Mouse (Mus musculus) hindbrain, embryonic 14.5 days (tissue): ENCODE measurements around the gene Rgs3. TPM values are rescaled to one million over a fixed set of nuclear protein-coding genes. Genes with fewer than 3 reads are reported as not detected.

Experiments
- ATAC-seq: fragments of 200-750 bp; cut with Nextera tagmentation; 2 replicates; pipeline ENCODE4 v1.8.0; 2017; ENCODE audit warnings: moderate number of reproducible peaks, mild to moderate bottlenecking, moderate TSS enrichment, moderate library complexity; ENCODE audit not compliant: low FRiP score
- DNase-seq: peaks from one replicate; pipeline ENCODE4 v3.0.0-alpha.2; 2015; ENCODE audit warnings: low spot score
- H3K27ac ChIP-seq: fragments of 300-500 bp; sonication (generic); 2 replicates; pipeline ENCODE4 v1.5.1; 2014; ENCODE audit warnings: mild to moderate bottlenecking, moderate library complexity
- H3K27me3 ChIP-seq: fragments of 300-500 bp; sonication (generic); 2 replicates; pipeline ENCODE4 v1.6.1; 2014; ENCODE audit warnings: mild to moderate bottlenecking, low read length, mixed read lengths; ENCODE audit not compliant: control insufficient read depth, insufficient read depth
- H3K36me3 ChIP-seq: fragments of 300-500 bp; sonication (generic); replicated peaks from 2 replicates; pipeline ENCODE4 v1.6.1; 2014; ENCODE audit not compliant: control insufficient read depth, insufficient read depth
- H3K4me1 ChIP-seq: fragments of 300-500 bp; sonication (generic); replicated peaks from 2 replicates; pipeline ENCODE4 v1.6.1; 2014; ENCODE audit warnings: antibody characterized with exemption, low read length, mixed read lengths; ENCODE audit not compliant: control insufficient read depth, insufficient read depth
- H3K4me2 ChIP-seq: fragments of 300-500 bp; sonication (generic); replicated peaks from 2 replicates; pipeline ENCODE4 v1.6.1; 2014; ENCODE audit warnings: mild to moderate bottlenecking, moderate library complexity
- H3K4me3 ChIP-seq: fragments of 300-500 bp; sonication (generic); replicated peaks from 2 replicates; pipeline ENCODE4 v1.5.1; 2014; ENCODE audit warnings: mild to moderate bottlenecking, low read length
- H3K9ac ChIP-seq: fragments of 300-500 bp; sonication (generic); 2 replicates; pipeline ENCODE4 v1.6.1; 2014
- H3K9me3 ChIP-seq: fragments of 300-500 bp; sonication (generic); 2 replicates; pipeline ENCODE4 v1.6.1; 2016; ENCODE audit warnings: low read length; ENCODE audit not compliant: control insufficient read depth
- WGBS: fragments of 180-500 bp; shearing (Covaris S2); extraction: QIAGEN DNeasy Blood & Tissue Kit; methylation state at CpG from one replicate; pipeline ENCODE4 v1.1.7; 2014; 5-methylcytosine and 5-hydroxymethylcytosine counted together
- polyA plus RNA-seq: library from polyadenylated mRNA; unstranded; fragments of >200 nt; fragmentation: Nextera tagmentation; extraction: Ambion mirVana; gene quantifications from 2 replicates; pipeline ENCODE4 v1.2.1, GENCODE M21; 2014

Gene Rgs3
- polyA plus RNA-seq, 1 experiment from 2014 or later: 42.9 TPM

DNA sequence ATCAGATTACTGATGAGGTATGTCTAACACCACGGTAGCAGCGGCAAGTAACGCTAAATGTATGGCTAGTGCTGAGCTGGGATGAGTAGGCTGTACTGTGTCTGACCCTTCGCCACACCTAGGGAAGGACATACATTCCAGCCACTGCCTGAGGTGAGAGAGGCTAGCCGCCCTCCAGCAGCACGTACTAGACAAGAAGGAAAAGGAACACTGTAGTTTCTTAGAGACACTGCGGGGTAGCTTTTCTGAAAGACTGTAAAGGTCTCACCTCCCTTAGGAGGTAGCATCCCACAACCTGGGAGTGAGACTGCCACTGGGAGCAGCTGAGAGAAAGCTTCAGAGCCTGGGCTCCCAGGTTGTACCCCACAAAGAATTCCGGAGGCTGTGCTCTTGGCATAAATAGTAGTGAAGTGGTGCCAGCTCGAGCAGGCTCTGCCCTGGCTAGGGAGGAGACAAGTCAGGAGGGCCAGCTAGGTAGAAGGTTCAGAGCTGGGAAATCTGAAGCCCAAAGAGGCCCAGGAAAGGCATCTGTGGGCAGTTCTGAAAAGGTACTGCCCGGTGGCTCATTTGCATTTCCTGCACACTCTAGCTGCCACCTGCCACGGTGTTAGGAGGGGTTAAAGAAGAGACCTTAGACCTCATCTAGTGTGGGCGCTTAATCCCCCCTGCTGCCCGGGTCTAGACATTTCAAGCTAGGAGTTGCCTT, 41.1 kb upstream of the Rgs3 start:
- Histone ChIP-seq H3K9ac (peak overlapping the region; percentile 69), H3K36me3 (peaks cover 12% of the 10 kb centered on the region), H3K27me3 (no peaks in the 10 kb centered on the region), H3K4me2 (peak overlapping the region; percentile 58), H3K9me3 (no peaks in the 10 kb centered on the region), H3K27ac (peak overlapping the region; percentile 75; the same call in 1 of the 2 replicates), H3K4me3 (peak overlapping the region; percentile 70), H3K4me1 (peaks cover 18% of the 10 kb centered on the region)
- DNase-seq: no peak
- no peak for ATAC-seq
- 60% methylated on average over 13 of the region's 13 CpGs for WGBS

DNA sequence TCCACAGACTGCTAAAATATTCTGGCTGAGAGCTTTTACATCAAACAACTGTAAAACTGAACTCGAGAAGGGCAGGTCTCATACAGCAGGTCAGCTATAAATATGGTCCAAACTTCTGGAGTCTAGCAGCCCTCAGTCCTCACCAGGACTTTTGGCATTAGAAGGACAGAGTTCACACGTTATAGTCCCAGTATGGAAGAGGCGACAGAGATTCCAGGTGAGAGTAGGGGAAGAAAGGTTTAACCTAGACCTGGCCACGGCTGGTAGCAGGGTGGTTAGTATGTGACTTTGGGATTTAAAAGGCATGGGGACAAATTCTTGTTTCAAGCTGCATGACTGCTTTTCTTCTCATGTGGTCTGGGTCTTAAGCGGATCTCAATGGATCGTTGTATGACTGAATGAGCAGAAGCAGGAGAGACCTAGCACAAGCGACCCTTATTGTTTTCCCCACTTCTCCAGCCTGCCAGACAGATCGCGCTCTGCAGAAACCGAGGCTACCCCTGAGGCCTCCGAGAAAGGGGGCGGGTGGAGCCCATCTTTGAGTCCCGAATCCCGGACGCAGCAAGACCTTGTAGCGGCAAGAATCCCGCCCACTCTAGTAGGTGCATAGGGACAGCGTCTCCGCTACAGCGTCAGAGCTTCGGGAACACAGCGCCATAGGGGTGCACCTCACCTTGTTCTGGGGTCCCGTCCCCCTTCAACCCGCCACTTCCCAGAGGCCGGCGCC, 40.4 kb upstream of the Rgs3 start:
- peak; percentile 82 for ATAC-seq
- peak overlapping the region; percentile 69 for H3K9ac ChIP-seq
- no peaks in the 10 kb centered on the region for H3K9me3 ChIP-seq
- H3K4me3 ChIP-seq: peak overlapping the region; percentile 70
- H3K36me3 ChIP-seq: 0 out of 2 replicates have a peak, but pooled peaks cover 7% of the 10 kb centered on the region
- H3K27me3 ChIP-seq: no peaks in the 10 kb centered on the region
- H3K4me2 ChIP-seq: peak overlapping the region; percentile 58
- H3K4me1 ChIP-seq: peaks cover 23% of the 10 kb centered on the region
- no peak for DNase-seq
- peak overlapping the region; percentile 75 for H3K27ac ChIP-seq
- WGBS: 4% methylated on average over 26 of the region's 26 CpGs

DNA sequence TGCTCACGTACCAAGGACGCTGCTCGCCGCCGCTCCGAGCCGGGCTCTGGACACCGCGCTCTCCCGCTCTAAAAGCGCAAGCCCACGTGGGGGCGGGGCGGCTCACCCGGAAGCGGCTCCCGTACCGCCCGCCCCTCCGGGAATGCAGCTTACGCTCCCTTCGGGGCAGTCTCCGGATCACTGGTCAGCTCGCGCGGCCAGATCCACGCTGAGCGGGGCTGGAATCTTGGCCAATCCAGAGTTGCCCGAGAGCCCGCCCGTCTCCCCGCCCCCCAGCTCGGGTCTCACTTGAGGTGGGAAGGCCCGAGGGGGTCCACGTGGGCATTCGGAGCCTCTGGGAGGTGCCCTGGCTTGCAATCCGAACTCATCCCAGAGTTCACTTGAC, 39.8 kb upstream of the Rgs3 start, which contains the start of gene Alad:
Gene Alad (minus strand): TSS at position 70 of the 385 bp plus-strand sequence.
- peak; percentile 79 for DNase-seq

DNA sequence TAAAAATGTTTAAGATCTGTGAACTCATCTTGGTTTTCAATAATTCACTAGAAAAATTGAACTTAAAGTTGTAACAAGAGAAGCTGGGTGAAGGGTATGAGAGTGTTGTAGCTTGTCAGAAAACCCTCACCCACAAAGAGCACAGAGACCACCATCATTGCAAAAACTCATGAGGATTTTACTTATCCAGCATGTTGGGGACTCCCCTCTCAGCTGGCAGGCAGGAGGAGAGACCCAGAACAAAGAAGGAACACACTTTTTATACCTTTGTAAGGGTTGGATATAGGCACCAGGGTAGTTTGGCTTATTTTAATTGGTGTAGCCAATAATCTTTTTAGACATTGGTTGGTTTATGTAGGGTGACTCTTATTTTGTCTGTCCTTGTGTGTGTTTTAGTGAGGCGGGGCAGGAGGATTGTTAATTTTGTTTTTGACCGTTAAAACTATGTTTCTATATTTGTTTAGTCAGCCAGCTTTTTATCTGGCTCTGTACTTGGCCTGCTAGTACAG, 38.7 kb upstream of the Rgs3 start:
- no peaks in the 10 kb centered on the region for H3K9me3 ChIP-seq
- H3K27me3 ChIP-seq: no peaks in the 10 kb centered on the region
- peaks cover 25% of the 10 kb centered on the region for H3K4me1 ChIP-seq
- H3K4me3 ChIP-seq: no peak overlapping the region; the same call in 1 of the 2 replicates
- DNase-seq (no peak), ATAC-seq (no peak)
- H3K27ac ChIP-seq: no peak overlapping the region
- 0 out of 2 replicates have a peak, but pooled peaks cover 7% of the 10 kb centered on the region for H3K36me3 ChIP-seq
- H3K9ac ChIP-seq: no peak overlapping the region
- WGBS: 91% methylated on average over 2 of the region's 2 CpGs
- peak overlapping the region; percentile 58; the same call in 1 of the 2 replicates for H3K4me2 ChIP-seq

More for the DNA sequence above, 39.8 kb upstream of the Rgs3 start, which contains the start of gene Alad:
- H3K36me3 ChIP-seq: 0 out of 2 replicates have a peak, but pooled peaks cover 7% of the 10 kb centered on the region
- peaks cover 25% of the 10 kb centered on the region for H3K4me1 ChIP-seq
- no peaks in the 10 kb centered on the region for H3K9me3 ChIP-seq
- H3K27ac ChIP-seq: peak within 1 kb of the TSS; percentile 75
- H3K27me3 ChIP-seq: no peaks in the 10 kb centered on the region
- peak within 1 kb of the TSS; percentile 69 for H3K9ac ChIP-seq
- H3K4me2 ChIP-seq: peak within 1 kb of the TSS; percentile 58
- H3K4me3 ChIP-seq: peak within 1 kb of the TSS; percentile 70
- ATAC-seq: peak; percentile 90
- WGBS: under 1% methylated on average over 37 of the region's 37 CpGs

DNA sequence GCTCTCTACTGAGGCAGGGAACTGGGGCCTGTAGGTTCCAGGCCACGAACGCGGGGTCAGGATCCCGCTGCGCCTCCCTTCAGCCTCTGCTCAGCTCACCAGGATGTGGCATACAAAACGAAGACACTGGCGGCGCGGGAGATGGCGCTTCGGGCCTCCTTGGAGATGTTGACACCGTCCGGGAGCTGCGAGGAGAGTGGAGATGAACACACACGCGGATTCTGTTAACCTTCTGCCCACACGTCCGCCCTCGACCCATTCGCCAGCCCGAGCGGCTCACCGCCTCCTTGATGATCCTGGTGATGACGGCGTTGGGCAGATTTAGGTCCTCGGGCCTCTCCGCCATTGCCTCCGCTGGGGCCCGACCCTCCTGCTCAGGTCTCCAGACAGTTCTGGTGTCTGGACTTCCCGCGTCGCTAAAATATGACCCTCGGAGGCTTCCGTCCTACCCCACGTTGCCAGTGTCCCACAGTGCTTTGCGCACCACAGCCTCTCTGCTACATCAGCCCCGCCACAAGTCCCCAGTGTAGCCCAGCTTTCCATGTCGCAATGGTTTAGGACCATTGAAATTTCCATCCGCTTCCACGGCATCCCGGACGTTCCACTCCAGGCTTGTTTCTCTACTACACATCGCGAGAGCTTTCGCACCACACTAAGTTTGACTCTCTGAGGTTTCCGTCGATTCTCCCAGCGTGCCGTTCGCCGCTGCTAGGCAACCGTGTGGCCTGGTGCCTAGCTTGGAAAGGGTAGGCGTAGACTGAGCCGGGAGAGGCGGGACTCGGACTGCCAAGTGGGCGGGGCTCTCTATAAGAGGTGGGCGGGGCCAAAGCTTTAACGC, 34.8 kb upstream of the Rgs3 start, which contains the start of the genes Pole3 and 4933430I17Rik:
Gene Pole3 (minus strand): TSS at position 418 of the 838 bp plus-strand sequence.
Gene 4933430I17Rik (plus strand): TSS at position 719 of the 838 bp plus-strand sequence.
- ATAC-seq: peak; percentile 98
- under 1% methylated on average over 59 of the region's 59 CpGs for WGBS
- Histone ChIP-seq H3K27me3 (no peaks in the 10 kb centered on the region), H3K36me3 (0 out of 2 replicates have a peak, but pooled peaks cover 7% of the 10 kb centered on the region), H3K4me2 (peak within 1 kb of the TSS; percentile 79), H3K27ac (peak within 1 kb of the TSS; percentile 98), H3K9me3 (no peaks in the 10 kb centered on the region), H3K9ac (peak within 1 kb of the TSS; percentile 84), H3K4me3 (peak within 1 kb of the TSS; percentile 69), H3K4me1 (peaks cover 13% of the 10 kb centered on the region; the same call in 1 of the 2 replicates)
- peak; percentile 99 for DNase-seq

DNA sequence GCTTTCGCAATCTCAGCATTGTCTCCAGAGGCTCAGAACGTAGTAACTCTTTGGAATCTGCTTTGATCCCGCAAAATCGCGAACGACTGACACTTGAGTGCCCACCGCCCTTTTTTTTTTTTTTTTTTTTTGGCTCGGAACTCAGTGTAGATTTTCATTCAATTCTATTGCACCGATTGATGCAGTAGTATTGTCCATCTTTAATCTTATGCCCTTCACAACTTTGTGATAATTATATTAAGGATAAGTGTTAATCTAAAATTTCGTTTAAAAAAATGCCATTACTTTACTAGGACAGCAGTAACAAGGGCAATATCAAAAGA, 34.2 kb upstream of the Rgs3 start:
- H3K27me3 ChIP-seq: no peaks in the 10 kb centered on the region

DNA sequence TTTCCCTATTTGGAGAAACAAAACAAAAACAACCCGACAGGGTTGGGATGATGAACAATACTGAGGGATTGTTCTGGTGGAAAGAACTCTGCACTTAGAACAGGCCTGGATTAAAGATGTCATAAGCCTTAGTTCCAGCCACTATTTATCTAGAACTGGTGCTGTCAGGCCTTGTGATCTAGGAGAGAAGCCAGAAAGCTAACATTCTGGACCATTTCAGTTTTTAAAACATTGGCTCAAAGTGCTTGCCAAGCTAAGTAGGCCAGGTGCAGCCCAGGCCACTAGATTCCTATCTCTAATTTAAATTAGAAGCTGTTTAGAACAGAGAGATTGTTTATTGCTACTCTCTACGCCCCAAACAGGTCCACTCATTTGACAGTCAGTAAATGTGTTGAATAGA, 33.4 kb upstream of the Rgs3 start:
- H3K4me2 ChIP-seq: no peak overlapping the region
- H3K4me1 ChIP-seq: peaks cover 8% of the 10 kb centered on the region; the same call in 1 of the 2 replicates
- no peak for DNase-seq
- no peak for ATAC-seq
- H3K27me3 ChIP-seq: no peaks in the 10 kb centered on the region
- no peak overlapping the region for H3K4me3 ChIP-seq
- 63% methylated on average over 2 of the region's 2 CpGs for WGBS
- no peak overlapping the region for H3K27ac ChIP-seq
- no peaks in the 10 kb centered on the region for H3K9me3 ChIP-seq
- H3K36me3 ChIP-seq: 0 out of 2 replicates have a peak, but pooled peaks cover 7% of the 10 kb centered on the region
- H3K9ac ChIP-seq: no peak overlapping the region

More for the DNA sequence above, 34.2 kb upstream of the Rgs3 start:
- Histone ChIP-seq H3K27ac (no peak overlapping the region; the same call in 1 of the 2 replicates), H3K9me3 (no peaks in the 10 kb centered on the region), H3K4me2 (peak overlapping the region; percentile 44), H3K36me3 (0 out of 2 replicates have a peak, but pooled peaks cover 7% of the 10 kb centered on the region), H3K4me3 (peak overlapping the region; percentile 69), H3K9ac (peak overlapping the region; percentile 84), H3K4me1 (peaks cover 10% of the 10 kb centered on the region; the same call in 1 of the 2 replicates)
- DNase-seq (no peak), ATAC-seq (no peak)
- 1% methylated on average over 10 of the region's 10 CpGs for WGBS

DNA sequence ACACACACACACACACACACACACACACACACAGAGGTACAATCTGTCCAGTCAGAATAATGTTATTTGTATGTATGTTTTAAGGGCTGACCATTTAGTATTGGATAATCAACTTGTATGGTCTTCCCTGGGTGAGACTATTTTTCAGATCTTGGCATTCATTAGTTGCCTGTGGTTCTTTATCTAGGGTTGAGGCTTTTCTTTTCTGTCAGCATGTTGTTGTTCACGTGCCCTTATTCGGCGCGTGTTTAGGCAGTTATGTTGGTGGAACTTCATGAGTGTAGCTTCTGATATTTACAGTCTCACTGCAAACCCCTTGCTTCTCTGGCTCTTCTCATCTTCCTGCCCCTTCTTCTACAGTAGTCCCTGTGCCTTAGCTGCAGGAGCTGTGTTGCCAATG, 32.0 kb upstream of the Rgs3 start:
- Histone ChIP-seq H3K27ac (no peak overlapping the region), H3K27me3 (no peaks in the 10 kb centered on the region), H3K4me1 (peaks cover 8% of the 10 kb centered on the region; the same call in 1 of the 2 replicates), H3K9ac (no peak overlapping the region), H3K9me3 (no peaks in the 10 kb centered on the region), H3K36me3 (0 out of 2 replicates have a peak, but pooled peaks cover 5% of the 10 kb centered on the region), H3K4me2 (no peak overlapping the region), H3K4me3 (no peak overlapping the region)
- DNase-seq: no peak
- ATAC-seq: no peak
- 82% methylated on average over 4 of the region's 4 CpGs for WGBS
